Mouse (Mus musculus): ENCODE data around the gene Ifi209. TPM values are rescaled to one million over a fixed set of nuclear protein-coding genes. Genes with fewer than 3 reads are reported as not detected.
"Not testable (repeated sequence)": the region's sequence is repeated elsewhere in the genome, so short reads cannot be mapped to it uniquely, and the experiment has no call there.

Gene Ifi209
- total RNA-seq (2021): under 1 TPM; 0.10 to 0.16 TPM
- long read RNA-seq, experiment 1: 0 reads
- long read RNA-seq, experiment 2: 0 reads

DNA sequence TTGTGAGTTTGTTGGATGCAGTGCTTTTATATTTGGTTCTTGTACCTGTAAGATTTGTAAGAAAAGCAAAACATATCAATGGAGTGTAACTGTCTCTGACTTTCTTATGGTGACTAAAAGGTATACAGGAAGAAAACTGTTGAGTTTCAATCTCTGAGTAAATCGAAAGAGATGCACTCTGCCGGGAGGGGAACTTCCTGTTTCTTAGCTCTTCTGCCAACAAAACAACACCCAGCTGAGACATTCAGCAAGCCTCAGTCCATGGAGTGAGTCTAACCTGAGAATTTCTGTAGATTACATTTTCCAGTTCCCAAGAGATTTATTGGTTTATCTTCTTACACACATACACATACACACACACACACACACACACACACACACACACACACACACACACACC lies at the start of gene Ifi209:
Gene Ifi209 (plus strand): TSS at position 296 of the 400 bp plus-strand sequence.
- not testable (repeated sequence) for DNase-seq

DNA sequence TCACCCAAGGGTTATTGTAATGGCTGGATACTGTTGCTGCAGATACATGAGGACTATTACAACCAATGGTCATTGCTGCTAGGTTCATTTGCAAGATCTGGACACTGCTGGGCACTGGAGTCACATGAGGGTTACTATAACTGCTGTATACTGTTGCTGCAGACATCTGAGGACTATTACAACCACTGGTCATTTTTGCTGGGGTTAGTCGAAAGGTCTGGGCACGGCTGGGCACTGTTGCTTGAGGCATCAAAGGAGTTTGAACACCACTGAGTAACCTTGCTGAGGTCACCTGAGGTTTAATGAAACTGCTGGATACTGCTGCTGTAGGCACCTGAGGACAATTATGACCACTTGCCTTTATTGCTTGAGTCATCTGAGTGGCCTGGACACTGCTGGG lies 41.0 kb upstream of the Ifi209 start:
- not testable (repeated sequence) for DNase-seq

DNA sequence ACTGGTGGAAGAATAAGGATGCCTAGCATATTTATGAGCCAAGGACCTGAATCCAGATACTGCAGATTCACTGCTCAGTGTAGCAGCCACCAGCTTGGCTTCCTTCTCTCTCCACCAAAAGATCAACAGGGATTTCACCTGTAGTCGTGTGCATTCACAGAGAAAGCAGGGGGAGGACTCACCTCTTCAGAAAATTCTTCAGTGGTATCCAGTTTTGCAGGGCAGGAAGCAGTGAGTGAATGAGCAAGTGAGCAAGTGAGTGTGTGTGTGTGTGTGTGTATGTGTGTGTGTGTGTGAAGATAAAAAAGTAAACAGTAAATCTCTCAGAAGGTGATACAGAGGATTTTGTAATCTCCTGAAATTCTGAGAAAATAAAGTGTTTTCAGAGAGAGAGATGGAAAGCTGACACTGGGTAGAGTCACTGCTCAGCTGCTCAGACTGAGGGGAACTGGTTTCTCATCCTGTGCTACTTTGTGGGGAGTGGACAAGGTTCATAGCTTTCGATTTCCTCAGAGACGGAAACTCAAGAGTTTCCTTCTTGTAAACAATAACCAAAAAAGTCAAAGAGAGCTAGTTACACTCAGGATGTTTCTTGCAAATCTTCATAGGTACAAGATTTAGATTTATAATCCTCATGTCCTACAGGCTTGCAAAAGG lies 31.8 kb upstream of the Ifi209 start, which contains the start of gene Ifi213:
Gene Ifi213 (minus strand): TSS at position 437 of the 657 bp plus-strand sequence.
- DNase-seq: not testable (repeated sequence)

DNA sequence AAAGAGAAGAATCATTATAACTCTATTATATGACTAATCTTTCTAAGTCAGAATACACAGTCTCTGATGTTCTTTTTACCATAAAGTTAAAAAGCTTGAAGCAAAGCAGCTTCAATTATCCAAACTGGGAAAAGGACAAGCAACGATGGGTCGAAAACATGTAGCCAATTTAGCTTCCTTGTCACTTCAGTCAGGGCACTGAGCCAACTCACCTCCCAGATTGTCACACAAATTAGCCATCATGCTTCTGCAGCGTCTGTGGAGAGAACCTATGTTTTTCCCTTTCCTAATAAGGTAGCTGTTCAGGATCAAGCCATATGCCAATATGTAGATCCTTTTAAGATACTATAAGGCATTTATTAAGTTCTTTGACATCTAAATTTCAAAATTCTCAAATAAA lies 20.4 kb upstream of the Ifi209 start:
- not testable (repeated sequence) for DNase-seq

GRCm38 (mm10) chr1:173622216-173622615 lies 8.5 kb upstream of the Ifi209 start:
- DNase-seq: peak; percentile 9

GRCm38 (mm10) chr1:173624052-173624451 lies 6.7 kb upstream of the Ifi209 start:
- DNase-seq: no peak

GRCm38 (mm10) chr1:173626686-173627085 lies 4.0 kb upstream of the Ifi209 start:
- DNase-seq: no peak

DNA sequence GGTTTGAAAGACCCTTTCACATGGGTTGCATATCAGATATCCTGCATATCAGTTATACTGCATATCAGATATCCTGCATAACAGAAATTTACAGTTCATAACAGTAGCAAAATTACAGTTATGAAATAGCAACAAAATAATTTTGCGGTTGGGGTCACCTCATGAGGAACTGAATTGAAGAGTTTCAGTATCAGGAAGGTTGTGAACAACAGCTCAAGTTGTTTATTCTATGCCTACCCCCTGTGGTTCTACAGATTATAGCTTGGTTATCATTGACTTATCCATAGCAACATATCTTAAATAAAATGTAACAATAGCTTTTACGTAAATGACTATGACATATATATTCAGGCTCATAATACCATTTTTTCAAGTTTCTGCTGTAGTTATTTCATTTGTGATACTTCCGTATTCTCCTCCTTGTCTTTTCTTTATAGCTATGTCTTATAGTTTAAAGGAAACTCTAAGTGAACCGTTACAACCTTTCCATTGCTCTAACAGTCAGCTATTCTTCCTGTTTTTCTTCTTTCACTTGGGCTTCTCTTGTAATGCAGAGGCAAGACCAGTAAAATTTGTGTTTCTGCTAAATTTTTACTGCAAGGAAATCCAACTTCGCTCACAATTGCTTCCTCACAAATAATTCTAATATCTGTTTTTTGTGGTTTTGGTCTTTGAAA lies 3.4 kb downstream of the Ifi209 start:
- no peak for DNase-seq

DNA sequence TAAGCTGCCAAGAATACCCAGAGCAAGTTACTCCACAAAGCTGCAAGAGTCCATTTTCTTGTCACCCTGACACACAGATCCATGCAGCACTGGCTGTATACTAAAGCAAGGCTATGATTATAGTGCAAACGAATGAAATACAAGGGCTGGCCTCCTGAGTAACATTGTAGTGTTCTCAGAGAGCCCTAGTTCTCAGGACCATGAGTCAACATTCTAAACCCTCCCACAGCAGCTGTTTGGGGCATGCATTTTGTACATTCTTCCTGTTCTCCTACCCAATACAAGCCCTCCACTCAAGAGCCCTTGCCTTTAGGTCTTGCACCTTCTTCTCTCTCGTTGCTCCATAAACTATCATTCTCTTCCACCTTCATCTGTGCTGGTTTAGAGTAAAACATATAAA lies 14.7 kb downstream of the Ifi209 start:
- no peak for DNase-seq

DNA sequence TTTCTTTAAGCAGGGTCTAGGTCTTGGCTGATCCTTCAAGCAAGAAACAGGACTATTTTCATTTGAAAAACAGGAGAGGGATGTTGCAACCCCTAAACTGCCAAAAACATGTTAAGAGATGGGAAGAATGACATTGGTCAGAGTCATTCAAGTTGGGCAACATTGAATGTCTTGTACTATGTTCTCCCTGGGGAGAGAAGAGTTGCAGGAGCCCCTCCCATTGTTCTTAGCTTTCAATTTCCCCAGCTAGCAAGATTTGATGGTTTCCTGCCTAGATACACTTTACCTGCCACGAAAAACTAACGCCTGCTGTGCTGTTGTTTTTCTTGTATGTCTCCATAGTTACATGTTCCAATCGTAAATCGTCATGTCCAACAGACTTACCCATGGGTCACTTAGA lies 27.3 kb downstream of the Ifi209 start:
- DNase-seq: no peak

GRCm38 (mm10) chr1:173673458-173674097 lies 42.9 kb downstream of the Ifi209 start, which contains the start of gene Ifi208:
Gene Ifi208, plus strand, starts transcription at chr1:173673675.
- not testable (repeated sequence) for DNase-seq

DNA sequence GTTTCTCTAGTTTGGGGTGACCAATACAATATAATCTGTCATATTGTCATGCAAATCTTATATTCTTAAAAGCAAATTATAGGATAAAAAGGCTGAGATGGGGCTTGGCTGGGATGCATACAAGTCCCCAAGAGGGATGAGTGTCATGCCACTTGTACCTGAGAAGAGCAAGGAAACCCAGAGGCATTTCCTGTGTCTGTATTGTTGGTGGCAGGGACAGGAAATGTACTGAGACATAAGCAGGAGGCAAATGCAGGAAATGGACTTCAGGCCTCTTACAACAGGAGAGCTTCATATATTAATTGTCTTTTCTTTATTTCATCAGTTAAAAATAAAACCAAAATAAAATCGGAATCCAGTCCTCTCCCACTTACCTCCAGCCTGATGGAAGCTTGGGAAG lies 47.9 kb downstream of the Ifi209 start:
- not testable (repeated sequence) for DNase-seq

- DNase-seq: no peak
Measured at GRCm38 (mm10) chr1:173694270-173694669, 63.6 kb downstream of the Ifi209 start.

Small RNAs within 50 kb of the gene (microRNA-seq; reads per million reads assigned to microRNA genes)
- 0 reads per million in 2 experiments for gene Gm44339 (ENCODE audit: borderline replicate concordance in 2 of 2)

Other genes starting within 250 kb of the Ifi209 start
- not detected for gene Ifi206, start 139.9 kb upstream of the Ifi209 start, total RNA-seq (2021)
- gene Ifi214, start 95.0 kb upstream of the Ifi209 start, total RNA-seq (2021): not detected
- under 1 TPM in 1 of 2 experiments, not detected in 1; 0.19 TPM for gene Ifi213, start 31.6 kb upstream of the Ifi209 start, total RNA-seq (2021)
- under 1 TPM in 1 of 2 experiments, not detected in 1; 0.19 TPM for gene Ifi208, start 42.8 kb downstream of the Ifi209 start, total RNA-seq (2021)
- gene Ifi207, start 110.8 kb downstream of the Ifi209 start, total RNA-seq (2021): 1 to 10 TPM; 2.2 to 2.9 TPM
- 1 to 10 TPM; 2.7 to 3.6 TPM for gene Ifi204, start 136.0 kb downstream of the Ifi209 start, total RNA-seq (2021)

All from gastrocnemius, postnatal 25 days (tissue).